Mouse (Mus musculus): ENCODE results near the gene Atp5e. TPM values are rescaled to one million over a fixed set of nuclear protein-coding genes. Genes with fewer than 3 reads are reported as not detected.

Atp5e gene
- polyA plus RNA-seq (2014; fragmentation: Nextera tagmentation; extraction: Ambion mirVana) = 838 and 911 TPM in 2 replicates

DNA sequence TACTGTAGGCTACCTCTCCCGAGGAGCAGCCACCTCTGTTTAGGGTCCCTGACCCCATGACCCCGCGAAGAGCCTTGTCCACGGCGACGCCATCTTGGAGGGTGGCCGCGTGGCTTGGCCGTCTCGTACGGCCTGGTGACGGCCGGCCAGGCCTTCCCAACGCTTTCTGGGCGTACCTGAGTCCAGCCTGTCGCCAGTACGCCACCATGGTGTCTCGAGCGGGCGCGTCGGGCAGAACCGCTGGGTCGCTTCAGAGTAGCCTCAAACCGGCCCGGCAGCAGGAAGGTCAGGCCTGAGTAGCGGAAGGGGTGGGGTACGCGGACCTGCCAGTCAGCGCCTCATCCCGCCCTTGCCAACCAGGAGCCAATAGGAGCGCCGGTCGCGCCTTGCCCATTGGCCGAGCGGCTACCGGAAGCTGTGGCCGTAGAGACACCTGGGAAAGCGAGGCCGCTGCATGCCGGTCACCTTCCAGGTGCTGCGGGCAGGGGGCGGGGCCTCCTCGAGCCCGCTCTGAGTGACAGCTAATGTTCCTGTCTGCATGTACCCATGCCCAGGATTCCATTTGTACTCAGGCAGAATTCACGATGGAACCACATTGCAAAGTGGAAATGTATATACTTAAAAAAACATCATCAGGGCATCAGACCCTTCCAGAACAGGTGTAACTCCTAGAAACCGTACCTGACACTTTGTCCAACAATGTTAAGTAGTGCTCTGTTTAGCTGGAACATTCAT is at the start of gene Atp5e:
Atp5e (minus strand) TSS at position 317 of the 735 bp plus-strand sequence.
- TF ChIP-seq CTCF (IDR thresholded peaks at IDR 0.05; ENCODE audit: low read depth) = no peak
- ATAC-seq (ENCODE audit: insufficient read depth) (peak; percentile 100), DNase-seq (peak; percentile 94)
- Histone ChIP-seq H3K4me2 (peak within 1 kb of the TSS; percentile 65), H3K4me1 (ENCODE audit: insufficient read depth) (peaks cover 3% of the 10 kb centered on the region; the same call in 1 of the 2 replicates), H3K9ac (peak within 1 kb of the TSS; percentile 74), H3K27ac (ENCODE audit: low read depth) (peak within 1 kb of the TSS; percentile 66; the same call in 1 of the 2 replicates), H3K9me3 (ENCODE audit: low read depth, low read length) (no peaks in the 10 kb centered on the region), H3K36me3 (ENCODE audit: insufficient read depth) (peaks cover 70% of the 10 kb centered on the region), H3K27me3 (ENCODE audit: insufficient read depth, low read length) (no peaks in the 10 kb centered on the region), H3K4me3 (ENCODE audit: low read depth, low read length) (peak within 1 kb of the TSS; percentile 70)
- WGBS = 1% methylated on average over 48 of the region's 48 CpGs

DNA sequence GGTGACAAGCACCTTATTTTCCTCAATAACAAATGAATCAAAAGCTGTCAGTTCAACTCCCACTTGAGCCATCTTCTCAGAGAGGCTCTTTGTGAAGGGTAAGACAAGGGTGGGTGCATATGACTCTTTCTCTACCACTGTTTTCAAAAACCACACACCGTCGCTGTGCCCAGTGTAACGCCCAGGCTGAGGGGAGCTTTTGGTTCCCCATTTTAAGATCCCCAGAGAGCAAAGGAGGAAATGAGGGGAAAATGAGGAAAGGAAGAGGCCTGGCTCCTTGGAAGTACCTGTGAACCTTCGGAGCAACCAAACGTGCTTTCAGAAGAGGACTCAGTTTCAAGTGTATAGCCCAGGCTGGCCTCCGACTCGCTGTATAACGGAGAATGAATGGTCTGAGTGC is 45.9 kb upstream of the Atp5e start:
- Histone ChIP-seq H3K4me3 (ENCODE audit: low read depth, low read length) (no peak overlapping the region), H3K27me3 (ENCODE audit: insufficient read depth, low read length) (no peaks in the 10 kb centered on the region), H3K27ac (ENCODE audit: low read depth) (no peak overlapping the region), H3K9ac (no peak overlapping the region), H3K36me3 (ENCODE audit: insufficient read depth) (no peaks in the 10 kb centered on the region), H3K4me2 (no peak overlapping the region), H3K9me3 (ENCODE audit: low read depth, low read length) (no peaks in the 10 kb centered on the region), H3K4me1 (ENCODE audit: insufficient read depth) (no peaks in the 10 kb centered on the region)
- WGBS = 83% methylated on average over 8 of the region's 8 CpGs
- TF ChIP-seq CTCF (IDR thresholded peaks at IDR 0.05; ENCODE audit: low read depth) = no peak
- DNase-seq = no peak
- no peak for ATAC-seq (ENCODE audit: insufficient read depth)

DNA sequence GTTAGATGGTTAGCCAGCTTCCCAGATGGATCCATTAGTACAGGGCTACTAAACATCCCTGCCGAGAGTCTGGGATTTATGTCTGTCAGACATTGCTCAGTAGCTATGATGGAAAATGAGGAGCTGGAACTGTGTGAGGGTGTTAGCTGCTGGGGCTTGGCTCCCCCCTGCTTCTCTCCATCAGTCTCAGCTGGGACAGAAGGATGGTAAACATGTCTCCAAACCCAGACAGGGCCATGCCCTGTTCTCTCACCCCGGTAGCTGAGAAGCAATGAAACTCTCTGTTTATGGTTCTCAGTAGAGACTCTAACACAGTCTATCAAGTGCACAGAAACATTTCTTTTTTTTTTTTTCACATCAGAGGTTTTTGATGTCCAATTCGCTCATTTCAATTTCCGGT is 44.1 kb upstream of the Atp5e start:
- H3K36me3 ChIP-seq (ENCODE audit: insufficient read depth) = no peaks in the 10 kb centered on the region
- H3K9ac ChIP-seq = no peak overlapping the region
- H3K27ac ChIP-seq (ENCODE audit: low read depth) = no peak overlapping the region
- H3K4me3 ChIP-seq (ENCODE audit: low read depth, low read length) = no peak overlapping the region
- DNase-seq = peak; percentile 9
- H3K4me1 ChIP-seq (ENCODE audit: insufficient read depth) = no peaks in the 10 kb centered on the region
- ATAC-seq (ENCODE audit: insufficient read depth) = peak; percentile 28; the same call in 1 of the 2 replicates
- no peaks in the 10 kb centered on the region for H3K27me3 ChIP-seq (ENCODE audit: insufficient read depth, low read length)
- H3K4me2 ChIP-seq = no peak overlapping the region
- TF ChIP-seq CTCF (IDR thresholded peaks at IDR 0.05; ENCODE audit: low read depth) = no peak
- no peaks in the 10 kb centered on the region for H3K9me3 ChIP-seq (ENCODE audit: low read depth, low read length)
- WGBS = 61% methylated on average over 4 of the region's 4 CpGs

DNA sequence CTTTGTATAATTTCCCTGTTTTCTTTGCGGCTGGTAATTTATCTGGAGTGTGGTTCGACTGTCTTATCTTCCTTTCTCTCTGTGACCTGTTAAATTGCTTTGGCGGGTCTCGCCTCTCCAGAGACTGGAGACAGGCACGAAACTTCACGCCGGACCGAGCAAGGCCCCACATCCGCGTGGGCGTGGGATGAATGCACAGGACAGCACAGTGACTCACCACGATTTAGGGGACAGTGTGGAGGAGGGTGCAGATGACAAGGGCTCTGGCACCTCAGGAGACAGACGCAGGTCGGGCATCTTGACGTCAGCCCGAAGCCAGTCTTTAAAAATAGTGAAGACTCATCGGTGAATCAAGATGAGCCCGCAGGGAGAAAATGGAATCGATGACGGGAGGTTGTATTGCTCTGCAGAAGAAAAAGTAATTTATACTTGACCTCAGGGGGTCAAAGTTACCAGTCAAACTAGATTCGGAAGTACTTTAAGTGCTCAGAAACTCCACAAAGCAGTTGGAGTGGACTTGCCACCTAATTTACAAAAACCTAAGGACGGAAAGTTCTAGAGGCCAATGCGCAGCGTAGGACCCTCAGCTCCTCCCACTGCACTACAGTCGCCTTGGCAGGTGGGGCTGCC is 39.0 kb upstream of the Atp5e start:
- H3K4me1 ChIP-seq (ENCODE audit: insufficient read depth) = no peaks in the 10 kb centered on the region
- H3K27me3 ChIP-seq (ENCODE audit: insufficient read depth, low read length) = no peaks in the 10 kb centered on the region
- H3K4me3 ChIP-seq (ENCODE audit: low read depth, low read length) = no peak overlapping the region
- H3K4me2 ChIP-seq = 0 out of 2 replicates have a peak overlapping the region, but pooled peaks have one; percentile 5
- H3K9ac ChIP-seq = no peak overlapping the region
- TF ChIP-seq CTCF (IDR thresholded peaks at IDR 0.05; ENCODE audit: low read depth) = no peak
- H3K36me3 ChIP-seq (ENCODE audit: insufficient read depth) = no peaks in the 10 kb centered on the region
- WGBS = 47% methylated on average over 25 of the region's 25 CpGs
- ATAC-seq (ENCODE audit: insufficient read depth) (no peak), DNase-seq (no peak)
- no peak overlapping the region for H3K27ac ChIP-seq (ENCODE audit: low read depth)
- no peaks in the 10 kb centered on the region for H3K9me3 ChIP-seq (ENCODE audit: low read depth, low read length)

DNA sequence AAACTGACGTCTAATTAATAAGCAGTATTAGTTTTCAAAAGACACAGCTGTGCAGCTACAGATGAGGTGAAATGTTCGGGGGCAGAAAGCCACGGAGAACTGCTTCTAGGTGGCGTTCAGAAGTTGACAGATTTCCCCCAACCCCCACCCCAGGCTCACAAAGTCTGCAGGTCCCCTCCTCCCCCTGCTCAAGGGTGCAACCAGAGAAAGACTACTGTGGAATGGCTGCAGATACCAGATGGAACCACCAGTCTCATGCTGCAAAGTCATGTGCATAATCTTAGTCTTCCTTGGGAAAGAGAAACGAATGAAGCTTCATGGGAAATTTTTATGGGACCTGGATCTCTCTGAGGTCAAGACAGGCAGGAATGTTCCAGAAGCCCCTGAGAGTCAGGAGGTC is 38.4 kb upstream of the Atp5e start:
- Histone ChIP-seq H3K9me3 (ENCODE audit: low read depth, low read length) (no peaks in the 10 kb centered on the region), H3K9ac (no peak overlapping the region), H3K36me3 (ENCODE audit: insufficient read depth) (no peaks in the 10 kb centered on the region), H3K27ac (ENCODE audit: low read depth) (no peak overlapping the region), H3K4me2 (no peak overlapping the region), H3K4me1 (ENCODE audit: insufficient read depth) (no peaks in the 10 kb centered on the region), H3K27me3 (ENCODE audit: insufficient read depth, low read length) (no peaks in the 10 kb centered on the region), H3K4me3 (ENCODE audit: low read depth, low read length) (no peak overlapping the region)
- no peak for TF ChIP-seq CTCF (IDR thresholded peaks at IDR 0.05; ENCODE audit: low read depth)
- DNase-seq = no peak
- 32% methylated on average over 5 of the region's 5 CpGs for WGBS
- ATAC-seq (ENCODE audit: insufficient read depth) = no peak

DNA sequence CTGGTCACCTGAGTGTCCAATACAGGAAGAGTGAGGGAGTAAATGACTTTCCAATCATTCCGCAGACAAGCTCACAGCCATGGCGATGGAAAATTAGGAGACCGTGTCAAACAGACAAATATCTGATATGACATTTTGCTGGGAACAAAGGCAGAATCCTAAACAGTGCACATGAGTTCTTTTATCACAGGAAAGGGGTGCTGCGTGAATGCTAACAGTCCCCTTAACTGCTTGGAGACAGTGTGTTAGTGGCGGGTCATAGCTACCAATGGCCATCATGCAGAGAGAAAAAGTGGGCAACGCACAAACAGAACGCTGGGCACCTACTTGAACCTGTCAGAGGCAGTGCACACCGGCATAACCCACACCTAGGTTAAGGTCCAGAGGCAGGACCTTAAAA is 37.6 kb upstream of the Atp5e start:
- H3K27ac ChIP-seq (ENCODE audit: low read depth) = no peak overlapping the region
- no peak overlapping the region for H3K4me2 ChIP-seq
- H3K27me3 ChIP-seq (ENCODE audit: insufficient read depth, low read length) = no peaks in the 10 kb centered on the region
- no peak for TF ChIP-seq CTCF (IDR thresholded peaks at IDR 0.05; ENCODE audit: low read depth)
- H3K4me3 ChIP-seq (ENCODE audit: low read depth, low read length) = no peak overlapping the region
- no peaks in the 10 kb centered on the region for H3K36me3 ChIP-seq (ENCODE audit: insufficient read depth)
- no peak for ATAC-seq (ENCODE audit: insufficient read depth)
- 83% methylated on average over 8 of the region's 8 CpGs for WGBS
- H3K9ac ChIP-seq = no peak overlapping the region
- H3K4me1 ChIP-seq (ENCODE audit: insufficient read depth) = no peaks in the 10 kb centered on the region
- H3K9me3 ChIP-seq (ENCODE audit: low read depth, low read length) = no peaks in the 10 kb centered on the region
- DNase-seq = no peak

DNA sequence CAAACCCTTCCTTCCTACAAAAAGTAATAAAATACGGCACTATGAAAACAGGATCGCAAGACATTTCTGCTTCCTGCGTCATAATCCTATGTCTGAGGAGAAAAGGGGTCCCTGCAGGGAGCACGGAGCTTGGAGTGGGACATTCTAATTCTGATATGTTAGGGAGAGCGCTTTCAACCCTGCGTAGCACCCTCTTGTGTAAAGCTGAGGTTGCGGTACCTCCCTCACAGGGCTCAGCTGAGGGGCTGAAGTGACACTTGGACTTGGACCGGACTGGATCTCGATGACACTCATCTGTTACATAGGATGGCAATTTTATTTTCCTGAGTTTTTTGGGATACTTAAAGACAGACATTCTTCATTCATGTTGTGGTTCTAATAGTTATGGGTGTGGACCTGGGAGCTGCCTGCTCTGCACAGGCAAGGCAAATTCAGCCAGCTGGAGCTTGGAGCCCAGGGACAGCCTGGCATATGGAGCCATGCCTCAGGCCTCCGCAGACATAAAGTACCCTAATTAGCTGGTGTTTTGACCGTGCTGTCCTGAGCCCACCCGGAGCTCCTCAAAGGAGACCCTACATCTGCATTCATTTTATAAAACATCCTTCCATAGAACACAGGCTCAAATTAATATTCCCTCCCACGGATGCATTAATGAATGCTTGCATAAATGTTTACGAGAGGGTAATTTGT is 37.1 kb upstream of the Atp5e start:
- Histone ChIP-seq H3K9ac (no peak overlapping the region), H3K36me3 (ENCODE audit: insufficient read depth) (no peaks in the 10 kb centered on the region), H3K27ac (ENCODE audit: low read depth) (no peak overlapping the region), H3K4me3 (ENCODE audit: low read depth, low read length) (no peak overlapping the region), H3K4me1 (ENCODE audit: insufficient read depth) (no peaks in the 10 kb centered on the region), H3K4me2 (no peak overlapping the region), H3K9me3 (ENCODE audit: low read depth, low read length) (no peaks in the 10 kb centered on the region), H3K27me3 (ENCODE audit: insufficient read depth, low read length) (no peaks in the 10 kb centered on the region)
- DNase-seq (no peak), ATAC-seq (ENCODE audit: insufficient read depth) (no peak)
- no peak for TF ChIP-seq CTCF (IDR thresholded peaks at IDR 0.05; ENCODE audit: low read depth)
- WGBS = 84% methylated on average over 14 of the region's 14 CpGs
